Mouse (Mus musculus): ENCODE data around the gene Otx2. TPM values are rescaled to one million over a fixed set of nuclear protein-coding genes. Genes with fewer than 3 reads are reported as not detected.

Gene Otx2
- polyA plus RNA-seq, 1 experiment: not detected

DNA sequence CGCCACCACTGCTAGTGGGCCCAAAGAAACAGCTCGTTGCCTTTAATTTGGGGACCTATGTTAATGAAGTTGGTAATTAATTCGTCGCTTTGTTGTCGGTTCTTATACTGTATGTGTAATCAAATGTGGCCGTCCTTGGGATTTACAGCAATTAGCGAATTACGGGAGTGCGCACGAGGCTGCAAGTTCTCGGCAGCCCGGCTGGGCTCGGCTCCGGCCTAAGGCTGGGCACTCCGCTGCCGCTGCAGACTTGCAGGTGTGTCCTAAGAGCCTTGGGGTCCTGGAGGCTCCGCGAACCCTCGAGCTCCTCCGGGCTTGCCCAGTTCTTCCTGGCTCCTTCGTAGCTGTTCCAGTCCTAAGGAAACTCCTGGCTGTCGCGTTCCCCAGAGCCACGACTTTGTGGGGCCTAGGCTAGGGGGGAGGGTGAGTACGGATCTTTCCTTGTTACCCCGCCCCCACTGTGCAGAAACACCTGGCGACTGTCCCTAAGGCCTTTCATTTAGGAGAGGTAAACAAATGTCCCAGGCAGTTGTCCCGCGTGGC, 4.8 kb downstream of the Otx2 start:
- Histone ChIP-seq H3K36me3 (ENCODE audit: control insufficient read depth, insufficient read depth, low read length) (no peaks in the 10 kb centered on the region), H3K27me3 (ENCODE audit: control insufficient read depth, insufficient read depth, low read length) (peaks cover 52% of the 10 kb centered on the region), H3K27ac (ENCODE audit: insufficient read depth, low read depth, low read length) (no peak overlapping the region), H3K4me1 (ENCODE audit: control insufficient read depth, insufficient read depth, insufficient read length, low read length) (peaks cover 5% of the 10 kb centered on the region; the same call in 1 of the 2 replicates), H3K4me3 (ENCODE audit: low read depth, low read length) (no peak overlapping the region)
- TF ChIP-seq CTCF (IDR thresholded peaks at IDR 0.05; ENCODE audit: extremely low read depth, insufficient read length, insufficient replicate concordance, low read depth, low read length) (no peak), POLR2A (IDR thresholded peaks at IDR 0.05; ENCODE audit: low read depth, low read length) (no peak)
- 3% methylated on average over 29 of the region's 29 CpGs for WGBS

DNA sequence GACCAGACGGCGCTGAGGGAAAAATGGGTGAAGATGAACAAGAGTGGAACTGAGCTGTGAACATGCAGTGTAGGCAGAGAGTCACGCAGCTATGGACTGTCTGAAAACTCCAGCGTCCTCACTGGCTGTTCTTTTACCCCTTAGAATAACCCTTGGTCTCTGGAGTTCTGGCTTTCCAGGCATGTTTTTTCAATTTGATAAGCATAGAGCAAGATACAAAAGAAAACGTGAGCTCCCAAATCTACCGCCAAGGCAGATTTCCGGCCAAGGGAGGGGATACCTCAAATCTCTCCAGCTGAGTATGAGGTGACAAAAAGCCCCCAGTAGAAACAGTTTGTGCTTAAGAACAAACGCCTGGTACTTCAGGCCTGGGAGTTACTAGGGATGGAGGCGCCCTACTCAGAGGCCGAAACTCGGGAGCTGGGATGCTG, 5.6 kb downstream of the Otx2 start:
- Histone ChIP-seq H3K27me3 (ENCODE audit: control insufficient read depth, insufficient read depth, low read length) (peaks cover 50% of the 10 kb centered on the region), H3K4me1 (ENCODE audit: control insufficient read depth, insufficient read depth, insufficient read length, low read length) (peaks cover 5% of the 10 kb centered on the region; the same call in 1 of the 2 replicates), H3K4me3 (ENCODE audit: low read depth, low read length) (no peak overlapping the region), H3K27ac (ENCODE audit: insufficient read depth, low read depth, low read length) (no peak overlapping the region), H3K36me3 (ENCODE audit: control insufficient read depth, insufficient read depth, low read length) (no peaks in the 10 kb centered on the region)
- TF ChIP-seq CTCF (IDR thresholded peaks at IDR 0.05; ENCODE audit: extremely low read depth, insufficient read length, insufficient replicate concordance, low read depth, low read length) (no peak), POLR2A (IDR thresholded peaks at IDR 0.05; ENCODE audit: low read depth, low read length) (no peak)
- 8% methylated on average over 11 of the region's 11 CpGs for WGBS

- Histone ChIP-seq H3K4me1 (ENCODE audit: control insufficient read depth, insufficient read depth, insufficient read length, low read length) (peaks cover 5% of the 10 kb centered on the region; the same call in 1 of the 2 replicates), H3K36me3 (ENCODE audit: control insufficient read depth, insufficient read depth, low read length) (no peaks in the 10 kb centered on the region), H3K4me3 (ENCODE audit: low read depth, low read length) (no peak overlapping the region), H3K27me3 (ENCODE audit: control insufficient read depth, insufficient read depth, low read length) (peaks cover 49% of the 10 kb centered on the region), H3K27ac (ENCODE audit: insufficient read depth, low read depth, low read length) (no peak overlapping the region)
- no peak for TF ChIP-seq POLR2A (IDR thresholded peaks at IDR 0.05; ENCODE audit: low read depth, low read length)
- TF ChIP-seq CTCF (IDR thresholded peaks at IDR 0.05; ENCODE audit: extremely low read depth, insufficient read length, insufficient replicate concordance, low read depth, low read length): no peak
- 16% methylated on average over 12 of the region's 12 CpGs for WGBS
These were observed 6.2 kb downstream of the Otx2 start for GRCm38 (mm10) chr14:48667396-48667795.

- peaks cover 5% of the 10 kb centered on the region; the same call in 1 of the 2 replicates for H3K4me1 ChIP-seq (ENCODE audit: control insufficient read depth, insufficient read depth, insufficient read length, low read length)
- peaks cover 55% of the 10 kb centered on the region for H3K27me3 ChIP-seq (ENCODE audit: control insufficient read depth, insufficient read depth, low read length)
- 5% methylated on average over 19 of the region's 19 CpGs for WGBS
- H3K27ac ChIP-seq (ENCODE audit: insufficient read depth, low read depth, low read length): no peak overlapping the region
- H3K36me3 ChIP-seq (ENCODE audit: control insufficient read depth, insufficient read depth, low read length): no peaks in the 10 kb centered on the region
- H3K4me3 ChIP-seq (ENCODE audit: low read depth, low read length): no peak overlapping the region
- TF ChIP-seq POLR2A (IDR thresholded peaks at IDR 0.05; ENCODE audit: low read depth, low read length) (no peak), CTCF (IDR thresholded peaks at IDR 0.05; ENCODE audit: extremely low read depth, insufficient read length, insufficient replicate concordance, low read depth, low read length) (no peak)
These were observed 6.8 kb downstream of the Otx2 start for GRCm38 (mm10) chr14:48666771-48667170.

DNA sequence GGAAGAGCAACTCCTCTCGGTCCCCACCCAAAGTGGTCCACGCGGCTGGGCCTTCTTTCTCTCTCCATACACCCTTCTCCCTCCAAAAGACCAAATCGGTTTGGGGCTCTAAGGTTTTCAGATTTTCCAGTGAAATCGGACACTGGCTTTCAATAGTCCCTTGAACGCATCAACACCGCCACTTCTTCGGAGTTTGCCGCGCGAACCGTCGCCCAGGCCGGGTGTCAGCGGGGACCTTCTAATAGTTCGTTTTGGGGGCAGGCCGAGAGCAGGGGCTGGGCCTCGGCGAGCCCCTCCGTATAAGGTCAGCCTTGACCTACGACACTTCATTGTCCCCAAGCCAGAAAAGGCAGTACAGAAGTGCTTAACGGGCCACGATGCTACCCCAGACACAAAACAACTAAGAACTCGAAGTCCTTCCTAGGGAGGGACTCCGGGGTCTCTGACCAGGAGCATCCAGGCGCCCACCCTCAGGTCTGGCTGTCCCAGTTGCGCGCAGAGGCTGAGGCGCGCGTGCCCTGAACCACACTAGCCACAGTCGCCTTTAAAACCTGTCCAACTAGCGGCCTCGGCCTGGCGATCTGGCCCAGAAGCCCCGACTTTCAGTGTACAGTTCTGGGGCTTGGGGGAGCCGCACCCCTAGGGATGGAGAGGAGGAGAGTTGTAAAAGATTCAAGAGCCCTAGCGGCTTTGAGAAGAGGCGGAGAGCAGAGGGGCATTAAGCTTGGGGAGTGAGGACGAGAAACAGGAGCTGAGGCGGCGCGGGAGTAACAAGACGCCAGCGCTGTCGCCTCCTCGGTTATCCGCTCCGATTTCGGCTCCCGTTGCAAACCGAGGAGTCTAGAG, 7.6 kb downstream of the Otx2 start:
- Histone ChIP-seq H3K27me3 (ENCODE audit: control insufficient read depth, insufficient read depth, low read length) (peaks cover 62% of the 10 kb centered on the region), H3K36me3 (ENCODE audit: control insufficient read depth, insufficient read depth, low read length) (no peaks in the 10 kb centered on the region), H3K4me3 (ENCODE audit: low read depth, low read length) (no peak overlapping the region), H3K27ac (ENCODE audit: insufficient read depth, low read depth, low read length) (no peak overlapping the region), H3K4me1 (ENCODE audit: control insufficient read depth, insufficient read depth, insufficient read length, low read length) (peaks cover 5% of the 10 kb centered on the region; the same call in 1 of the 2 replicates)
- WGBS: 3% methylated on average over 52 of the region's 52 CpGs
- TF ChIP-seq POLR2A (IDR thresholded peaks at IDR 0.05; ENCODE audit: low read depth, low read length) (no peak), CTCF (IDR thresholded peaks at IDR 0.05; ENCODE audit: extremely low read depth, insufficient read length, insufficient replicate concordance, low read depth, low read length) (no peak)

DNA sequence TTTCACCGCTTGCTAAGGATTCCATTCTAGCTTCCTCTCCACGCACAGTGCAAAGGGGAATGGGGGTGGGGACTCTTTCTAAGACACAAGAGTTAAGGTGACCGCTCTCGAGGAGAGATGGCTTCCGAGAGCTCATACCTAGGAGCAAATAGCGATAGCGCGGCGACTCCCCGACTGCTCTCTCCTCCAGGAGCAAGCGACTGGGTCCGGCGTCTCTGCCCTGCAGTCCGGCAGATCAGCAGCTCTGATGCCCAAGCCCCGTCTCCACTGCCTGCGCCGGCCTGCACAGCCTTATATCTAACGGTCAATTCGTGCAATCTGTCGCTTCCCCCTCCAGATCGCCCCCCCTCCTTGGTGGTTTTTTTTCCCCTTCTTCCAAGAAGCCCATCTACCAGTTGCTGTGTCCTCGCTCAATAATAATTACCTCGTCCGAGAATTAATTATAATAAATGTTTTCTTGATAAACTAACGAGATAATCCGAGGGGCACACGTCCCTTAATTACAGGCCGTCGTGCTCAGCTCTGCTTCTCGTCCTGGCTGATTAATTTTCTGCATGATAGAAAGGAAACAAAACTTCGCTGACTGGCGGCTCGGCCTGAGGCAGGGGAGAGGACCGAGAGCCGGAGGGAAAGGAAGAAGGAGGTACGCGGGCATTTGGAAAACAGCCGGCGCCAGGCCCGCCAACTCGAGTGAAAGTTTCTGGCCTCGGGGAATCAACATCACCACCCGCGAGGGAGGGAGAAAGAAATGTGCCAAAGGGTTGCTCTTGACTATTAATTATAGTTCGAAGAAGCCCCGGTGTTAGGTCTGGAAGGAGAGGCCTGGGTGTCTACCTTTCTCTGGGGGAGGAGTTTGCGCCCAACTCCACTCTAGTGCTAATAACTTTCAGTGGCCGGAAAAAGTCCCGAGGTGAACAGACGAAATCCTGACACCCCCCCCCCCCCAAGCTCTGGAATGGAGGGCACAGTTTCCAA, 8.5 kb downstream of the Otx2 start:
- no peaks in the 10 kb centered on the region for H3K36me3 ChIP-seq (ENCODE audit: control insufficient read depth, insufficient read depth, low read length)
- peaks cover 66% of the 10 kb centered on the region for H3K27me3 ChIP-seq (ENCODE audit: control insufficient read depth, insufficient read depth, low read length)
- WGBS: 3% methylated on average over 50 of the region's 50 CpGs
- TF ChIP-seq CTCF (IDR thresholded peaks at IDR 0.05; ENCODE audit: extremely low read depth, insufficient read length, insufficient replicate concordance, low read depth, low read length) (no peak), POLR2A (IDR thresholded peaks at IDR 0.05; ENCODE audit: low read depth, low read length) (no peak)
- H3K4me3 ChIP-seq (ENCODE audit: low read depth, low read length): no peak overlapping the region; the same call in 1 of the 2 replicates
- H3K4me1 ChIP-seq (ENCODE audit: control insufficient read depth, insufficient read depth, insufficient read length, low read length): peaks cover 5% of the 10 kb centered on the region; the same call in 1 of the 2 replicates
- H3K27ac ChIP-seq (ENCODE audit: insufficient read depth, low read depth, low read length): no peak overlapping the region

Measured in small intestine, adult 2 months (tissue).